Mouse (Mus musculus): ENCODE data around the gene Tmub1.
A peak's percentile ranks its signal among the peaks of the same experiment; 100 is the strongest.

Gene Tmub1

DNA sequence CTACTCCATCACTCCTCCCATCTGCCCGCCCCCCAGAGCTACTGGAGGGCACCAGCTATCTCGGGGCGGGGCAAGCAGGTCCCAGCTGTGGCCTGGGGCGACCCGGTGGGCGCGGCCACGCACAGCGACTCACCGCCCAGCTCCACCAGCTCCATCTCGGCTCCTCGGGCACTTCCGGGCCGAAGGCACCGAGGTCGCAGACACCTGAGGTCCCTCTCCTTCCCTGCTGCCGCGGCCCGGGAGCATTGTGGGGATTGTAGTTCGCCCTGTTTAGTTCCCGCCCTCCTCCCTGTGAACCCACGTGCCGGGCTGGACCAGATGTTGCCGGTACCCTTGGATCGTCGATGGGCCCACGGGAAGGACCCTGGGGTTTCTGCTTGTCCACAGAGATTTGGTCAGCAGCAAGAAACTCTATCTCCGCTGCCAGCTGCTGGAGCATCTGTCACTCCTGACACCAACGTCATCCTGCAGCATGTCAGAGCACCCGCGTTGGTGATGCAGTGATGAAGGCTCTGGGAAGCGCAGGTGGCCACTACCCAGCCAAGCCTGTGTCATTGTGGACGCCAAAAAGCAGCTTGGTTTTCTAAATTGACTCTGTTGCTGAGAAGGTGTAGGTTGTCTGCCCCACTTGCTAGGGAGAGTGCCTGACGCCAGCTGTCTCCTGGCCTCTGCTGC, at the start of gene Tmub1:
Tmub1 (minus strand) TSS at position 231 of the 675 bp plus-strand sequence.
- peak; percentile 89 for DNase-seq

DNA sequence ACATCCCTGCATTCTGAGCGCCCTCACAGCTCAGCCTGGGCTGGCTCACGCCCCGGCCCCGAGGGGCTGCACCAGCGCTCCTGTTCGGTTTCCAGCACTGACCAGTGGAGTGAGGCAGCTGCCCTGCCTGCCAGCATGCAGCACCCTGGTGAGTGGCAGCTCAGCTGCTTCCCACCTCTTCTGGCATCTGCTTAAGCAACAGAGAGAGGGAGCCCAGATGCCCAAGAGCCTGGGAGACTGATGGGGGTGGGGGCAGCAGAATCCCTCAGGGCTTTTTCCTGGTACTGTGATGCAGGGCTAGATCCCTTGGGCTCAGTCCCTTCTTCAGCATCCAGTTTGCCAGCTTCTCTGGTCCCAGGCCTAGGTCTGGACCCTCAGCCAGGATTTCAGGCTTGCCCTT, 49.1 kb upstream of the Tmub1 start:
- DNase-seq: no peak

DNA sequence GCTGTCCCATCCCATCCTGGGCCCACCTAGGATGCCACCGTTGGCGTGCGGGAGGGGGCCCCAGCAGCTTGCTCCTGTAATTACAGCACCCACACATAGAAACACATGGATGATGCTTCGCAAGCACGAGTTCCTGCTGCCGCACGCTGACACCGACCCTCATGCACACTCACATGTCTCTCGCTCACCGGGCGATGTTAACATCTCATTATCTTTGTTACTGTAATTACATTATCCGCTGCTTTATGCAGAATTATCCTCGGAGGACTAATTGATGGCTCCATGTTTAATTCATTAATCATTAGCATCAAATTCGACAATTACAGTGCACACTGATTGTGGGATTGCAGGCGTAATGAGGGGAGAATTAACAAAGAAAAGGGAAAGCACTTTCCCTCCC, 47.4 kb upstream of the Tmub1 start:
- DNase-seq: no peak

DNA sequence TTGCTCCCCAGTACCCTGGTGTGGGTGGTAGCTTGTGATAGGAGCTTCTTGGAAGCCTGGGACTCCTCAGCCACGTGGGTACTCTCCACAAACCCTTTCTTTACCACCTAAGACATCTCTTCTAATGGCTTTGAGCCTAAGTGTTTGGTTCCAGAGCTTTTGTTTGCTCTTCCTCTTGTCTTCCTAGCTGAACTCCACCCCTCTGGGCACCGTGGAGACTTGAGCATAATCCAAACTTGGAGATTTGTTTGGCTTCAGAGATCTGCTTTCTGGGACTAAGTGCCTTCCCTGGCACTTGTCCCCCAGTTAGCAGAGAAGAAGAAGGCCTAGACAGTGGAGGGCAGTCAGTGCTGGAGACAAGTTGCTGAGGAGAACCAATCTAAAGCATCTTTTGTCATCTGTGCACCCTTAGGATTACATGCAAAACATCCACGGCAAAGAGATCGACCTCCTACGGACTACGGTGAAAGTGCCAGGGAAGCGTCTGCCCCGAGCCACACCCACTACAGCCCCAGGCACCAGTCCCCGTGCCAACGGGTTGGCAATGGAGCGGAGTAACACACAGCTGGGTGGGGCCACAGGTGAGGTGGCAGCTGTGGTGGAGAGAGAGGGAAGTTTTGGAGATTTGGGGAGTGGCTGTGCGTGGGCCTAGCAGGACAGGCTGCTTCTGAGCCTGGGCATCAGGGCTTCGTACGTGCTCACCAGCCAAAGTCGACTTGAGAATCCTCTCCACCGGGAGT, 45.1 kb upstream of the Tmub1 start:
- DNase-seq: no peak

DNA sequence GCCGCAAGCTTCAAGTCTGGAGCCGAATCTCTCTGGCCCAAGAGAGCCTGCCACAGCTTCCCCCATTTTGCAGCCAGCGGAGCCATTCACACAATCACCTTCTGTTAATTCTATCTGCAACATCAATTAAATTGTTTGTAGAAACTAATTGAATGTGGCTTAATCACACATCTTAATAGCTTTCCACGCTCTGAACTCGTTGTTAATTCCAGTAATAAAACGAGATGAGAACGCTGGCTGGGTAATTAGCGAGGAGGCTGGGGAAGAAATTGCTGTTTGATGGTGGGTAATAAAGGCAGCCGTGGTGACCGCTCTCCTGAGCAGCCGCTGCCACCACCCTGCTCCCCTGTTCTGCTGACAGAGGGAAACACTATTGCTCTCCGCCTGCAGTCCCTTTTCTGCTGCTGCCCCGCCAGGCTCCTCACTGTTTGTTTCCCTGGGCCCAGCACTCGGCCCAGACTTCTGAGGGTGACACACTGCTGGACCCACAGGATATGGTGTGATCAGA, 42.8 kb upstream of the Tmub1 start:
- no peak for DNase-seq

DNA sequence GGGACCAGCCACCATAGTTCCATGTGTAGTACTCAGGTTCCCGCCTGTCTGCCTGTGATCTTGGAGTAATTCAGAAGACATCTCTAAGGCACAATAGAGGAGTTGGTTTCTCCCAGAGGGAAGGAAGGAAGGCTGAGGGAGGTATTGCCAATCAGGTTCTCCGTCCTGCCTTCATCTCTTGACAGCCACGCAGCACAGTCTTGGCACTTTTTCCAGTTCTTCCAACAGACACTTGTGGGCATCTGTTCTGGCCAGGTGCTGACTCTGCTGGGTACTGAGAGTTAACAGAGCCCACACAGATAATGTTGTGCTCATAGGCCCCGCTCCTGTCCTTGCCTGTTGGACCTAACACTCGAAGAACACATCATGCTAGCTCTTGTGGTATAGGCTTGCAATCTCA, 39.1 kb upstream of the Tmub1 start:
- no peak for DNase-seq

DNA sequence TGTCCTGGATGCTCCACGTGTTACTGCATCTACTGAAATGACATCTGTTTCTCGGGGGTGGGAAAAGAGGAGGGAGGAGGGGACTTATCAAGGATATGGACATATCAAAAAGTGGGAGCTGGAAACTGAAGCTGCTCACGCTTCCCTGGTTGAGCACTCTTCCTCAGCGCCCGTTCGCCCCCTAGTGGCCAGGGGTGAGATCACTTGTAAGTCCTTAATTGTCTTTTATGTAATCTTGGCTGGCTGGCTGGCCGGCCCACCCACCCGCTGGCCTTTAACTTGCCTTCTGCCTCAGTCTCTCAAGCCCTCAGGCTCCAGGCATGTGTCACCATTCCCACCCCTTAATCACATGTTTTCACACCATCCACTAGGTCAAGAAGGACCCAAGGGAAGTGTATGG, 38.4 kb upstream of the Tmub1 start:
- DNase-seq: peak; percentile 84

DNA sequence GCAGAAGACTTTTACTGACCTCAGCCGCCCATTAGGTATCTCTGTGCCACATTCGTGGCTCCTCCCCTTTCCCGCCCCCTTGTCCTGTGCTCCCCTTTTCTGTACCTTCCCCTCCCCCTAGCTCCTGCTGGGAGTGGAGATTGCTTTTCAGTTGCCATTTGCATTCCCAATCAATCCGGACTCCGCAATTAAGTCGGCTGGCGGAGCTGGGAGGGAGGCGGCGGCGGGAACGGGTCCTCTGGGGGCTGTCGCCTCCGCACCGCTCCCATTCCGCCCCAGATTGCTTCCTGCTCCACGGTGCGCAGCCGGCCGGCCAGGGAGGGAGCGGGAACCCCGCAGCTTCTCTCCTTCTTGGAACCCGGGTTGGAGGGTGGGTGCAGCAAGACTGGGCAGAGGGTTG, 37.3 kb upstream of the Tmub1 start:
- DNase-seq: peak; percentile 40

DNA sequence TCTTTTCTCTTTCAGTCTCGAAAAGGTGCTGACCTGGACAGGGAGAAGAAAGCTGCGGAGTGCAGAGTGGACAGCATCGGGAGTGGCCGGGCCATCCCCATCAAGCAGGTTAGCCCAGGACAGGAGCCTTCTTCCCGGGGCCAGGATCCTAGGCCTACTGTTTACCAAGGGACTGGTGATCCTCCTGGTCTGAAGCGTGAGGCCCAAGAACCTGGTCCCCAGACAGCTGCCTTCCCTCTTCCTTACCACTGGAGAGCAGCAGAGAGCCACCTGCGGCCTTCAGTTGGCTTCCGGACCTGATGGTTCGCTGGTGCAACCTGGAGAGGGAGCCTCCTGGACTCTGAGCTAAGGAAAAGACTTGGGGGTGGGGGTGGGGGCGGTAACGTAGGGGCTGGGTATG, 35.7 kb upstream of the Tmub1 start:
- DNase-seq: peak; percentile 67

DNA sequence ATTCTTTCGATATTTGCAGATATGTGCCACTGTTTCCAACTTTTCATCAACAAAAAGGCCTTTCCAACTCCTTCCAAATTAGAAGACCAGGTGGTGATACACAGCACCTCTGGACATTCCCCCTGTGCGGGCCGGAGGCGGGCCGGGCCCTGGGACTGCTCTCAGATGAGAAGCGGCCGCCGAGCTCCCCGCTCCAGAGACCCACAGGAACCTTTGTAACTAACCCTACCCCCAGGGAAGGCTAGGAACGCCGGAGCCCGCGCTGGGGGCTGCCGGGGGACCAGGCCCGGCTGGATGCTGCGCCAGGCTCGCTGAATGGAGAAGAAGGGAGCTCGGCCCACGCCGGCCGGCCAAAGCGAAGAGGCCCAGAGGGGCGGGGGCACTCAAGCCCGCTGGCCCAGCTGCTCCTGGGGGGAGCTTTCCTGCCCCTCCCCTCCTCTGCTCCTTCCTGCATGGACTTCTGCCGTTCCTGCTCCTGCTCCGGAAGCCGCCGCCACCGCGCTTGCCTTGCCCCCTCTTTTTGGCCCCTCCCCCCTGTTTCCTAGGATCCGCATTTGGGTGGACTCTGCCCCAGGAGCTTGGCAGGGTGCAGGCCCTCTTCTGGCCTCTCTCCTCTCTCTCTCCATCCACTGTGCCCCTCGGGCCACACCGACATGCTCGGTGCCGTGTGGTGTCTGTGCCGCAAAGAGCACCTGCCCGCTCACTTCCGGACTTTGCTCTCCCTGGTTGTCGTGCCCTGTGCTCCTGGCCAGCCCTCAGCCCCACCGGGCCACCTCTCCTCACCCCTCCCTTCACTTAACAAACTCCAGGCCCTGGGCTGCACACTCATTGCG, 34.8 kb upstream of the Tmub1 start:
- DNase-seq: no peak

DNA sequence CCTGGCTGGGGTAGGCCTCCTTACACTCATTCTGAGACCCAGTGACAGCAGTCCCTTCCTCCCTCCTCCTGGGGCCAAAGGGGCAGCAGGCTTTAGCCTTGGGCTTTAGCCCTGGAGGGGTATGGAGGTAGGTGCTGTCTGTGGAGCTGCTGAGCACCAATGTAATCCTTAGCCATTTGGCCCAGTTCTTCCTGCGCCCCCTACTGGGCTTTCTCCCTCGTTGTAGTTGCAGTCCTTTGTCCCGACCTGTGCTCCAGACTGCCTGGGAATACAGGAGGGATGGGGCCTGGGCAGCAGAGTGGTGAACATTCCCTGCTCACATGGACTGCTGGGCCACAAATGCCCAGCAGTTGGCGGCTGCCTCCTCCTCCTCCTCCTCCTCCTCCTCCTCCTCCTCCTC, 34.0 kb upstream of the Tmub1 start:
- DNase-seq: peak; percentile 48

DNA sequence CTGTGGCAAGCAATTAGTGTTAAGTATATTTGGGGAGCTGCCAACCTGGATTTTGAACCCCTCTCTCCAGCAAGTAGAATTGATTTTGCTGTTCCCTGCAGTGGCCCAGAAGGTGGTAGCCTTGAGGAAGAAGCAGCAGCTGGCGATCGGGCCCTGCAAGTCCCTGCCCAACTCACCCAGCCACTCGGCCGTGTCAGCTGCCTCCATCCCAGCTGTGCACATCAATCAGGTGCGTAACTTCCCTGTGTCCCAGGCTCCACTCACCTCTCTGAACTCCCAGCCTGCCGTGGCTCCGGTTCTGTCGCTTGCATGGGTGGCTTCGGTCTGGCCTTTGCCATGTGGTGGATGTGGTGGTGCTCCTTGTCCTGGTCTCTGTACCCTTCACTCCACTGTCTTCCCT, 30.3 kb upstream of the Tmub1 start:
- DNase-seq: no peak

DNA sequence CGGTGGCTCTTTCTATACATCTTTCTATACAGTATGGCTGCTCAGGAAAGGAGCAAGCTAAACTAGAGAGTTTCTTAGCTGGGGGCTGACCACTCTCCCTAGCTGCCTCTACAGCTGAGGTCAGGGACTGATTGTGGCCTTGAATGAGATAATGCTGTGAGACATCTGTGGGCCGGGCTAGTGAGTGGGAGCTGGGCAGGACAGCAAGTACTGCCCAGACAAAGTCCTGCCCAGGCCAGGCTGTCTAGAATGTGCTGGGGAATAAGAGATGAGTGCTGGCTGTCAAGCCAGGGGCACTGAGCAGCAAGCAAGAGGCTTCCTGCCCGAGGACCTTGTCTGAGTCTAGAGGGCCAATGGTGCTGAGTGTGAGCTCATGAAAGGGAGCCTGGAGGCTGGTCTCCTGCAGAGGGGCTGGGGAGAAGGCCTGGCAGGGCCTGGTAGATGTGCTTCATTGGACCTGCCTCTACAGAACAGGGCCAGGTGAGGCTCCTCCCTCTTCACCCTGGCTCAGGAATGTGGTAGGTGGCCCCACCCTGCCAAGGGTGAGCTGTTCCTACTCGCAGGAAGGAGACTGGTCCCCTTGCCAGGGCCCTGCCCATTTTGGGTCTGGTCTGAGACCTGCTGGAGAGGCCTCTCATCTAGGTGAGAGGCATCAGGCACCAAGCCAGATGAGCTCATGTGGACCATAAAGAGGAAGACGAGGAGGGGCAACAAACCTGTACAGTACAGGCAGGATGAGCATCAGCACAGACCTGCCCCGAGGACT, 28.0 kb upstream of the Tmub1 start:
- no peak for DNase-seq

DNA sequence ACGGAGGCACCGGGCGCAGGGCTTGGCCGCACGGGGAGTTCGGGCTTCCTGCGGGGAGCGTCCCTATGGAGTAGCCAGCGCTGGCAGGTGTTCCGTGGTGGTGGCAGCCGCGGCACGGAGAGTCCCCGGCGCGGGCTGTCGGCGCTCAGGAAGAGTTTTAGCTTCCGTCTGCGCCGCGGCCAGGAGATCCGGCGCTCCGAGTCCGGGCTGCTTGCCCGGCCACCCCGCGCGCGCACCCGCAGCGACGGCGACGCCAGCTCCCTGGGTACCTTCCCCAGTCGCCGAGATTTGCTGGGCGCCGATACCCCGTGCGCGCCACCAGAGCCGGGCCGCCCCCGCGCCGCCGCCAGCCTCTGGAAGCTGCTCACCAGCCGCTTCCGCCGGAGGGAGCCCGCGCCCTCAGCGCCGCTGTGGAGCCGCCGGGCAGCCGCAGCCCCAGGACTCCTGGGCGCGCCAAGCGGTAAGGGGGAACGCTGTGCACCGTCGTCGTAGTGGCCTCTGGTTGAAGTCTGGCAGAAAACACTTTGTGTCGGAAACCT, 27.1 kb upstream of the Tmub1 start:
- peak; percentile 84 for DNase-seq

DNA sequence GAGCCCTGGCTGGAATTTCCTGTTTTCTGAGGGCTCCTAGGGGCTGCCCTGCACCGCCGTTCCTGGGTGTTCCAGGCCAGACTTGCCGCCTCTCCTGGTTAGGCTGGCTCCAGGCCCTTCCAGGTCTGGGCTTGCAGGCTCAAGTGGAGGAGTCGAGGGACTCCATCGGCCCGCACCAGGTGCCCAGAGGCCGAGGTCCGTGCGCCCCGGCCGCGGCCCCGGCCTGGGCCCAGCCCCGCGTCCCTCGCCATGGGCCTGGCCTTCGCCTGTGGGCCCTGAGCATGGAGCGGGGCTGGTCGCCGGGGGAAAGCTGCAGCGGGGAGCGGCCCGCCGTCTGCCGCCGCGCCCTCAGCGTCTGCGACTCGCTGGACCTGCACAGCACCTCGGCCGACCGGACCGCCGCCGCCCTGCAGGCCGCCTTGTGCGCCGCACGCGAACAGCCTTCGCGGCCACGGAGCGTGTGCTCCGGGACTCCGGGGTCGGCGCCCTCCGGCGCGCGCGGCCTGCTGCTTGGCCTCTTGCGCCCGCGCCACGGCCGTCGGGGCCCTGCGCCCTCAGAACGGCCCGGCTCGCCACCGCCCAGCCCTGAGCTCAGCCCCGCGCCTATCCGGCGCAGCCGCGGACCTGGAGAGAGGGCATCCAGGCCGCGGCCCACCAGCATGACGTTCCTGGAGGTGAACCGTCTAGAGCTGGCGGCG, 26.5 kb upstream of the Tmub1 start:
- no peak for DNase-seq

DNA sequence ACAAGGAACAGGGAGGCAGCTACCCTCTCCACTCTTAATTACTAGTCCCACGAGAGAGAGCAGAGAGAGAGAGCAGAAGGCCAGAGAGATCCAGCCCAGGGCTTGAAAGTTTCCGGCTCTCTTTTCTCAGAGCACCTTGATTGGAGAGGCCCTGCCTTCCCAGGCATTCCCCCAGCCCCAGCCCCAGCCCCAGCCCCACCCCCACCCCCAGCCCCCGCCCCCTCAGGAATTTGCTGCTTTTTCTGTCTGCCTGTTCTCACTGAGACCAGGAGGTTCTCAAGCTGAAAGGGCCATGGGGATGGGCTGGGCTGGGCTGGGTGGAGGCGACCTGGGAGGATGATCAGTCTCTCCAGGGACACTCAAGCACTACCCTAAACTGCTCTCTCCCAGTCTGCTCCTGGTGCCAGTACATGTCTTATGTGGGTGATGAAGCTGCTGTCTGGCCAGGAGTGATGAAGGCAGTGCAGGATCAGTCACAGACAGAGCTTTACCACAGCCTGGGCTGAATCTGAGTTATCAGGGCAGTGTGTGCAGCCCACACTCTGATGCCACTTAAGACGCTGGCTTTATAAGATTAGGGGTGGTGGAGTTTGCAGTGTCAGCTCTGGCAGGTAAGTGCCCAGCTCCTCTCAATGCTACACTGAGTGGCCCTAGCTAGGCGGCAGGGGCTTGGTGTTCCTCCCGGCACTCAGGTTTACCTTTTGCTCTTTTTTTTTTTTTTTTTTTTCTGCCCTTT, 25.4 kb upstream of the Tmub1 start:
- no peak for DNase-seq

DNA sequence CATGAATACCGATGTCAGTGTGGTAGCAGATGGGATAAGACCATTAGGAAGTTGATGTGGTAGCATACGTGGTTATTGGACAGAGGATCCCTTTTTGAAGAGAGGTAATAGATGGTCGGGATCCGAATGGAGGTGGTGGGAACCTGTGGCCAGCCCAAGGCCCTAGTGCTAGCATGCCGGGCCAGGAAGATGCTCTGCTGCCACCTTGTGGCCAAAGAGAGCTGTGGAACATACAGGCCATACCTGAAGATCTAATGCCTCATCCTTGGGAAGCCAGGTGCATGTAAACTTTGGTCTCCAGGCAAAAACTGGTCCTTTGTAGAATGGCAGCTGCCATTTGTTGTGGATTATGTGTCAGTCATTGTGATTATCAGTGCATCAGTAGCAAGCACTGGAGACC, 22.9 kb upstream of the Tmub1 start:
- peak; percentile 69 for DNase-seq

DNA sequence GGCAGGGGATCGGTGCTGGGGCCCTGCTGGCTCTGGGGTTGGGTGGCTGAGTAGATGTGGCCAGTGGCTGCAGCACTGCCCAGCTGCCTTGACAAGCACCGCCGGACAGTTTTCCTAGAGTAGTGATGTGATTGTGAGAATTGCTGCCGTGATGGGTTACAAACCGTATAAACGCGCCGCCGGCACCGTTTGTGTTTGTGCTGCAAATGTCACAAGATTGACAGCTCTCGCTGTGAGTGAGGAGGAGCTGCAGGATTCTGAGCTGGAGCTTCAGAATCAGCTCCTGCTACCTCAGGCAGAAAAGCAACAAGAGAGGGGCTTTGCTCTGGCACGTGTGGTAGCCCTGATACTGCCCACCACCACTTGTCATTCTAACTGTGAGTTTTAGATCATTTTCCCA, 19.1 kb upstream of the Tmub1 start:
- no peak for DNase-seq

DNA sequence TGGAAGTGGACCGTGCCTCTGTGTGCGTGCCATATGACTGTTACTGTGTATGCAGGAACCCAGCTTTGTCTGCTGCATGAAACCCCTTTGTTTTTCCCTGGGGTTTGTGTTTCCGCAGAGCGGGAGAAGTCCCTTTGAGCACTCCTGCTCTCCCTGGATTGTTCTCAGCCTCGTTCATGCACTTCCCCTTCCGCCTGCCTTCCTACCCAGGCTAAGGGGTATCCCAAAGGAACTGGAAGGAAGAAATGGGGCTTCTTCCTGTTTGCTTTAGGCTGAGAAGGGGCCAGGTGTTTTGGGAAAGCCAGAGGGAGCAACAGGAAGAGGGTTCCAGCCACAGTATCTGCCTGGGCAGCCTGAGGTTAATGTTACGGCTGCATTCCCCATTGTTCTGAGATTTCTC, 8.0 kb upstream of the Tmub1 start:
- DNase-seq: no peak

DNA sequence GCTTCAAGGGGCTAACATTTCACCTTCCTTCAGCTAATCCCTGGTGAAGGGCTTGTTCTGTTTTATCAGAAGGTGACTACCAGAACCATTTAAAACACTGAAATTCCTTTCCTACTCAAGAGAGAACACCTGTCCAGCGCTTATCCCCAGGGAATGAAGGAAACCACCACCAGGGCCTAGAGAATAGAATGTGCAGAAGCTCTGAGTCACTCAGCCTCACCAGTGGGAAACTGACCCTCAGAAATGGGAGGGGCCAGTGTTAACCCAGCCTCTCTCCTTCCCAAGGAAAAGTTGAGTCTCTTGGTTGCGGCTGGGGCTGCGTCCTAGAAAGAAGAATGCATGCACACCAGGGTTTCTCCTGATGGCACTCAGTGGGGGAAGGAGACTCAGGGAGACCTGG, 7.4 kb upstream of the Tmub1 start:
- DNase-seq: no peak

DNA sequence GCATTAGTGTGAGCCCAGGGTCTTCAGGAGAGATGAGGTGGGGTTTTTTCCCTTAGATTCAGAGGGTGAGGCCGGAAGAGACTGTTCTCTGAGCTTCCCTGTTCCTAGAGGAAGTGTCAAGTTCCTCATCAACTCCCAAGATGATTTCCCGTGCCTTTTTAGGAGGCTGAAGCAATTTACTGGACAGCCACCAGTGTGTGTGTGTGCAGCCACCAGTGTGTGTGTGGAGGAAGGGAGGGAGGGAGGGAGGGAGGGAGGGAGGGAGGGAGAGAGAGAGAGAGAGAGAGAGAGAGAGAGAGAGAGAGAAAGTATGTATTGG, 6.3 kb upstream of the Tmub1 start:
- DNase-seq: no peak

All from right cerebral cortex, postnatal 25 days (tissue).